Mouse (Mus musculus) layer of hippocampus, adult 11-12 months (tissue): ENCODE measurements around the gene Tmem199.
"Not testable (repeated sequence)": the region's sequence is repeated elsewhere in the genome, so short reads cannot be mapped to it uniquely, and the experiment has no call there.

ENCODE experiments used
- DNase-seq: peaks from one replicate; pipeline ENCODE4 v3.0.0; 2022; ENCODE audit warnings: low spot score

Gene Tmem199

DNA sequence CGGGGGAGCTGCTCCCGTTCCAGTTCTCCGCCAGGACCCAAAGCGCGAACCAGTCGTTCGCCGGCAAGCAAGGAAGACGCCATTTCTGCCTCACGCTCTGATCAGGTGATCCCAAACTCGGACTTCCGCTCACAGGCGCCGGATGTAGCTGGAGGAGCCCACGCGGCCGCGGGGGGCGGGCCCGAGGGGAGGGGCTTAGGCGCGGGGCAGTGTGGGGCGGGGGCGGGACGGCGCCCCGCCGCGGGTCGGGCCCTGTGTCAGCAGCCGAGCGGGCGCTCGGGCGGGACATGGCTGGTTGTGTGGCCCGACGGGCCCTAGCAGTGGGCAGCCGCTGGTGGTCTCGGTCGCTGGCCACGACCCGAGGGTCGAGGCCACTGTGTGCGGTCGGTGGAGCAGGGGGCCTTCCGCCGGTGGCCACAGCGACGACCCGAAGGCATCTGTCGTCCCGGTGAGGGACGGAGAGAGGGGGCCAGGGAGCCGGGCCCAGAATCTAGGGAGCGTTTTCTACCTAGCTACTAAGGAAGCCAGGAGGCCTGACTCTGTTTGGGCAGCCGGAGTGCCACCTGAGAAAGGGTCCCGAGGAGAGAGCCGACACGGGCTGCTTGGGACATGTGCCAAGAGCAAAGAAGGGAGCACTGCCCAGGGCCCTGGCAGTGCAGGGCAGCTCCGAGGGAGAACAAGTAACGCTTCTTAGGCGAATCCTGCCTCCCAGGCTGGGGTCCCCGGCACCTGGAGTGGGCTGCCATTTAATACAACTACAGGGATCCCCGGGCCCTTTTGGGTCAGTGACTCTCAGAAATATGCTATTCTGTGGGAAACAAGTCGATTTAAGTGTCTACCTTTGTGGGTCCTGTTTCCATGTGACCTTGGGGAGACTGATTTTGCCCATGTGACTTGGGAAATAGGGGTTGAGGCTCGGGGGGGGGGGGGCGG lies at the start of gene Tmem199, which contains the start of gene Poldip2:
Tmem199 (minus strand) TSS at position 148 of the 933 bp plus-strand sequence.
Poldip2 (plus strand) TSS at position 169 of the 933 bp plus-strand sequence.
- peak; percentile 89 for DNase-seq

DNA sequence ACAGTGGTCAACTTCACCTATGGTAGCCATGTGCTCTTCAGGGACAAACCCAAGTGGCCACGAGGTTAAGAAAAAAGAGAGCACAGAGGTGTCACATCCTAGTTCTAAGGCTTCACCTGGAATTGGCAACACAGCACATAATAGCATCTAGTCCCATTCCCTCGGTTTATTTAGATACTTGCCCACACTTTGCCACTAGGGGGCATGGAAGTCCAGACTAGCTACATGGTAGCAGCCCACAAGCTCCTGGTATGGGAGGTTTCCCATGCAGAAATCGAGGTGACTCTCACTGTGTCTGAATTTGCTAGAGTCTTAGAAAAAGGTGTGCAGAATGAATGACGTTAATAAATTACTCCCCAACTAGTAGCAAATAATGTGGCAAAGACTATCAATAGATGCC lies 48.5 kb upstream of the Tmem199 start:
- peak; percentile 85 for DNase-seq

GRCm38 (mm10) chr11:78557241-78557640 lies 45.3 kb upstream of the Tmem199 start:
- no peak for DNase-seq

DNA sequence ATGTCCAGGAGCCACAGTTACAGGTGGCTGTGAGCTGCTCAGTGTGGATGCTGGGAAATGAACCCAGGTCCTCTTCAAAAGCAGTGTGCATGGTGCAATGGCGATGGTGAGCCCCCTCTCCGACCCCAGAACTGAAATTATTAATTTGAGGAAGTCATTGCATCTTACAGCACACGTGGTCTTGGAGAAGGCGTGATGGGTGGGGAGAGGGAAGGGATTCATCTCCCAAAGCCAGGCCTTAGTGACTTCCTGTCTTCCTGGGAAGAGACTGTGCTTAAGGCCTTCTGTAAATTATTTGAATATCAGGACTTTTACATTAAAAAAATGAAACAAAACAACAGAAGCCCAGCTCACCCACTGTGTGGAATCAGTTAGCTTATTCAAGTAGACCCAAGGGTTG lies 44.1 kb upstream of the Tmem199 start:
- DNase-seq: no peak

- DNase-seq: no peak
These were observed 43.7 kb upstream of the Tmem199 start for GRCm38 (mm10) chr11:78555623-78556022.

DNA sequence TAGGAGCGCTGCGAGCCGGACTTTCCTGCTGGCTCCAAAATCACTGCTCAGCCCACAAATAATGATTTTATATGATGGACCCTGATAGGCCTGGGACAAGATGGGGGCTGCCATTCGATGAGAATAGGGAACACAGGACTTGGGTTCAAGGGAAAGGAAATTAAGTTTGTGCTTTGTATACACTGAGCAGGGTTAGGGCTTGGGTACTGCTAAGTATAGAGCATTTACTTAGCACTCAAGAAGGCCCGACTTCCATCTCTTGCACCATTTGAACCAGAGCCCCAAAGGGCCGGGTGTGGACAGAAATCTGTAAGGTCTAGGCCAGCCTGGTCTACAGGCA lies 39.1 kb upstream of the Tmem199 start:
- no peak for DNase-seq

DNA sequence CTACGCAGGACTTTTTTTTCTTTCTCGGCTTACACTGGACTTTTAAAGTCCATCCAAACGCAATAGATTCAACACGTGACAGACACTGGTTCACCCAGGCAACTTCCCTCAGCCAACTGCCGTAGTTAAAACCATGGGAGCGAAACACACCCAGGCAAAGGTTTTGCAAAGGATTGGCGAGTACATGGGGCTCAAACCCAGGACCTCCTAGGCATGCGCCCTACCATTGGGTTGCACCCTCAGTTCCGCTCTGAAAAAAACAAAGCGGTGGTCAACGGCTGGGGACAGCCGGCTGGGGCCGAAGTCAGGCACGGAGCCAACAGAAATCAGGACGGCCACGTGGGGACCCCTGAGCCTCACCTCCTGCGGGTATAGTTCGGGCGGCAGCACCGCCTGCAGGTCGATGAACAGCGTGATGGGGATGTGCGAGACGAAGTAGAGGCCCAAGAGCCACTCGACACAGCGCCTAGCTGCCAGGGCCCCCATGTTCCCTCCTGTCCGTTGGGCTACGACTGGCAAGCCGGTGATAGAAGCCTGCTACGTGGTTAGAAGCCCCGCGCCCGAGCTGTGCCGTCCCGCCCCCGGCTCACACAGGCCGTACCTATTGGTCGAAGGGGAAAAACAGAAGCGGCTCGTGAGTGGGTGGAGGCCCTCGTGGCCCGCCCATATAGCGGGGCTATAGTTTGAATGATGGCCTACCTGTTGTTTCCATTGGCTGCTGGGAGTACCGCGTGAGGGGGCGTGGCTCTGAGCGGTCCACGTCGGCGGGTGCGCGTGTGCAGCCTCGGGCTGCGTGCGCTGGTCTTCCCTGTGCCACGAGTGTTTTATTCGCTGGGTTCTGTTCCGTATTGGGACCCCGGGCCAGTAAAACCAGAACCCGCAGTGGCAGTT lies 38.4 kb upstream of the Tmem199 start, which contains the start of gene Tmem97:
Tmem97 (minus strand) TSS at position 610 of the 891 bp plus-strand sequence.
- DNase-seq: peak; percentile 97

GRCm38 (mm10) chr11:78549491-78549987 lies 37.6 kb upstream of the Tmem199 start:
- DNase-seq: no peak

DNA sequence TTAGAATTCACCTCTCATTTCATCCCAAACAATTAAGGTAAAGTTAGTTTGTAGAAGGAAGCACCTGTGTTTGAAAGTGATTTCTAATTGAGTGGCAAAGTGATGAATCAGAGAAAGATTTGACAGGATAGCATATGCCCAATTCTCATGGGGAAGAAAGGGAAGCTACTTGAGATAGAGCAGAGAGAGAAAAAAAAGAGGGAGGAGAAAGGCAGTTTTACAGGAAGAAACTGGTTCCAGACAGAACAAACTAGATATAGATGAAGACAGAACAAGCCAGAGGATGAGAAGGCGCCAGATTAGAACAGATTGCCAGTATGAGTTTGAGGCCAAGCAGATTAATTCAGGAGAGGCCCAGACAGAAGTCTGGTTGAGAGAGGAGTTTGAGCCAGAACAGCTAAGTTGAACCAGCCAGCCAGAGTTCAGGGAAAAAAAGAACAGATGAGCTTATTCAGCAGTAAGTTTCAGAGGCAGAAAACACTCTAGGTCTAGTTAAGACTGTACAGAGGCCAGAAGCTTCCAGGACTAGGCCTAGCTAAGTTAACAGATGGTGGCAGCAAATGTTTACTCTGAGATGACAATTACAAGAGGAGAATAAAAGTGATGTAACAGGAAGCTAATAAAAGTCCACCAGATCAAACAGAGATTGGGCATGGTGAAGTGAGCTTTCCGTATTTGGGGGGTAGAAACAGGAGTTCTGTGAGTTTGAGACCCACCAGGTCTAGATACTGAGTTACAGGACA lies 35.9 kb upstream of the Tmem199 start:
- DNase-seq: no peak

GRCm38 (mm10) chr11:78545181-78545580 lies 33.2 kb upstream of the Tmem199 start:
- DNase-seq: no peak

DNA sequence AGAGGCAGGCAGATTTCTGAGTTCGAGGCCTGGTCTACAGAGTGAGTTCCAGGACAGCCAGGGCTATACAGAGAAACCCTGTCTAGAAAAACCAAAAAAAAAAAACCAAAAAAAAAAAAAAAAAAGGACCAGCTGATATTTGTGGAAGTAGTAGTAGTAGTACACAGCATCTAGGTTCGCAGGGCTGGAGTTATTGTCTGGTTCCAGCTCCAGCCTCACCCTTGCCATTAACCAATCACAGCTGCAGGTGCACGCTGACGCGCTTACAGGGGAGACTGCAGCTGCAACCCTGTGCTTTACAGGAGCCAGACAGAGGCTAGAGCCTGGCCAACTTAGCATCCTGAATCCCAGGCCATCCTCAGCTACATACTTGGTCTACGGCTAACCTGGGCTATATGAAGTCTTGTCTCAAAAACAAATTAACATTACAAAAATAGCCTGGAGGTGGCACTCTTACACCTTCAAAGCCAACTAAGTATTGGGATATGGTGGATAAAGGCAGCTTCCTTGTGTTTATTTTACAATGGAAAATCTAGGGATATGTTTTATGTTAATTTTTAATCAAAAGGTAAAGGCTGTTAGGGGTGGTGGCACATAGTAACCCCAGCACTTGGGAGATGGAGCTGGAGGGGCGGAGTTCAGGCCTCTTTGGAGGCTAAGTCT lies 32.6 kb upstream of the Tmem199 start:
- DNase-seq: no peak

GRCm38 (mm10) chr11:78540358-78540757 lies 28.4 kb upstream of the Tmem199 start:
- DNase-seq: no peak

GRCm38 (mm10) chr11:78536690-78537084 lies 24.7 kb upstream of the Tmem199 start:
- DNase-seq: no peak

DNA sequence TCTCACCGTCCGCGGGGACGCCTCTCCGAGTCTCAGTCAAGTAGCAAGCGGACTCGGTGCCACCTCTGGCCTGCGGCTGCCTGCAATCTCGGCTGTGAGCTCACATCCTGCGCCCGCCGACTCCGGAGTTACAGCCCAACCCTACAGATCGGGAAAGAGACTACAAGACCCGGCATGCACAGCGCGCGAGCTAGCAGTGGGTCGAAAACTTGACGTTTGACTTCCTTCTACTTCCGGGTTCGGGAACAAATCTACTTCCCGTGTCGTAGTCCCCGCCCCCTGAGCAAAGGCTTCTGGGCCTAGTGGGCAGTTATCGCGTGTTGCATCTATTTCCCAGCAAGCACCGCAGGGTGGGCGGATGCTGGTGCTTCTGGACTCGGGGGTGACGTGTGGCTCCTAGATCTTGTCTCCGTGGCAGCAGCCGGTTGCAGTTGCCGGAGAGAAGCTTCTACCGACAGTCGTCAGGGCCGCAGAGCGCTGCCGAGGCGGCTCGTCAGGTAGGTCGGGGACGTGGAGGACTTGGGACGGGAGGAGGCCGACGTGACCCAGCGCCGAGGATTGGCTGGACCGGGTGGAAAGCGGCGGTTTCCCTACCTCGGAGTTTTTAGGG lies 24.2 kb upstream of the Tmem199 start, which contains the start of the genes Tnfaip1 and Ift20:
Tnfaip1 (minus strand) TSS at position 253 of the 610 bp plus-strand sequence.
Ift20 (plus strand) TSS at position 282 of the 610 bp plus-strand sequence.
- peak; percentile 99 for DNase-seq

GRCm38 (mm10) chr11:78535376-78536079 lies 23.6 kb upstream of the Tmem199 start:
- no peak for DNase-seq

GRCm38 (mm10) chr11:78534516-78534915 lies 22.5 kb upstream of the Tmem199 start:
- no peak for DNase-seq

- DNase-seq: not testable (repeated sequence)
These were observed 19.5 kb upstream of the Tmem199 start for GRCm38 (mm10) chr11:78531515-78531914.

DNA sequence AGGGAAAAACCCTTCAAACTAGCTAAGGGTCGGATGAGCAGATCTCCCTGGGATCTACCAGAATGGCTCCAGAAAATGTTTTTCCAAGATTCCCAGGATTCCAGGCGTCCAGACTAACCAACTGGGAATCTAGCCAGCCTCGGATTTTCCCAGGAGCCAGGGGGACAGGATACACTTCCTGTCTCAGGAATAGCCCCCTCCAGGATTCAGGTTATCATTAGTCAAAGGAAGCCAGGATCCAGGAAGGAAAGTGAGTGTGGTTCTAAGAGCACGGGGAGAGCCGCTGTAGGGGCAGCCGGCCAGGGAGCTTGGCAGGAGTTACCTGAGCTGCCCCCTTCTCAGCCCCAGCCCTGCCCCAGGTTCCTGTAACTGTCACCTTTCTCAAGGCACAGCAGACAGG lies 19.1 kb upstream of the Tmem199 start:
- no peak for DNase-seq

GRCm38 (mm10) chr11:78530001-78530400 lies 18.0 kb upstream of the Tmem199 start:
- no peak for DNase-seq

DNA sequence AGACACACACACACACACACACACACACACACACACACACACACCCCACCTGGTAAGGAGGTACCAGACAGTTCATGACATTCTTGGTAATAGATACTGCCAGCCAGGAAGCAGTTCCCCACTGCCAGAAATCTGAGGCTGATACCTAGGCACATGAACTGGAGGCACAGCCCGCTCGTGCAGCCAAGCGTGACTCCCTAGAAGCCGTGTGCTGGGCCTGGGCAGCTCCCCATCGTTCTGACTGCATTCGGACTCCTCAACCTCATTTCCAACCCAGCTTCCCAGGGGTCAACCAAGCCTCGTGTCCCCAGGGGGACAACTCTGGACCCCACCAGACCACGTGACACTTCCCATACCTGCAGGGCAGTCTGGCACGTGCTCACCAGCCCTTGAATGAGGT lies 16.7 kb upstream of the Tmem199 start:
- DNase-seq: no peak
